Mouse (Mus musculus): ENCODE data around the gene Enpp6. TPM values are rescaled to one million over a fixed set of nuclear protein-coding genes. Genes with fewer than 3 reads are reported as not detected.

The Enpp6 gene
- polyA plus RNA-seq, 1 experiment from 2014 or later, result 0.32 TPM

GRCm38 (mm10) chr8:47058971-47059370, 72.3 kb downstream of the Enpp6 start:
- H3K27me3 ChIP-seq, result no peaks in the 10 kb centered on the region
- ChIA-PET CTCF (no interaction called here), POLR2A (no interaction called here)
- TF ChIP-seq CTCF (IDR thresholded peaks at IDR 0.05), result no peak
- ATAC-seq (no peak), DNase-seq (ENCODE audit: low read depth, low spot score) (no peak)
- in situ Hi-C loops (cut with MboI; ENCODE audit: low pct_unique_long_range_greater_than_20kb), result no loop called here

GRCm38 (mm10) chr8:47061105-47061720, 74.5 kb downstream of the Enpp6 start:
- CTCF ChIA-PET, result no interaction called here
- no peaks in the 10 kb centered on the region for H3K27me3 ChIP-seq
- POLR2A ChIA-PET, result no interaction called here
- DNase-seq (ENCODE audit: low read depth, low spot score), result no peak
- no peak for ATAC-seq
- TF ChIP-seq CTCF (IDR thresholded peaks at IDR 0.05), result no peak
- in situ Hi-C loops (cut with MboI; ENCODE audit: low pct_unique_long_range_greater_than_20kb), result no loop called here

- ChIA-PET CTCF (no interaction called here), POLR2A (no interaction called here)
- in situ Hi-C loops (cut with MboI; ENCODE audit: low pct_unique_long_range_greater_than_20kb), result no loop called here
- H3K27me3 ChIP-seq, result no peaks in the 10 kb centered on the region
- no peak for TF ChIP-seq CTCF (IDR thresholded peaks at IDR 0.05)
- DNase-seq (ENCODE audit: low read depth, low spot score) (no peak), ATAC-seq (no peak)
These were observed 80.4 kb downstream of the Enpp6 start for GRCm38 (mm10) chr8:47067121-47067520.

- POLR2A ChIA-PET, result interaction anchor here (1.4 kb wide), 1 partner anchor 37 kb away, joined by 4 read pairs; no protein-coding TSS in a partner anchor
- DNase-seq (ENCODE audit: low read depth, low spot score), result no peak
- CTCF ChIA-PET, result interaction anchor here (1.1 to 1.3 kb wide), 2 partner anchors 10 to 301 kb away, joined by 4 to 5 read pairs; no protein-coding TSS in a partner anchor
- ATAC-seq, result peak; percentile 90
- H3K27me3 ChIP-seq, result no peaks in the 10 kb centered on the region
- in situ Hi-C loops (cut with MboI; ENCODE audit: low pct_unique_long_range_greater_than_20kb), result no loop called here
- TF ChIP-seq CTCF (IDR thresholded peaks at IDR 0.05), result no peak
These were observed 82.9 kb downstream of the Enpp6 start for GRCm38 (mm10) chr8:47069634-47070033.

- ChIA-PET POLR2A (no interaction called here), CTCF (no interaction called here)
- H3K27me3 ChIP-seq, result no peaks in the 10 kb centered on the region
- ATAC-seq (no peak), DNase-seq (ENCODE audit: low read depth, low spot score) (no peak)
- no peak for TF ChIP-seq CTCF (IDR thresholded peaks at IDR 0.05)
- in situ Hi-C loops (cut with MboI; ENCODE audit: low pct_unique_long_range_greater_than_20kb), result no loop called here
These were observed 85.3 kb downstream of the Enpp6 start for GRCm38 (mm10) chr8:47072001-47072400.

GRCm38 (mm10) chr8:47075941-47076555, 89.4 kb downstream of the Enpp6 start:
- DNase-seq (ENCODE audit: low read depth, low spot score), result no peak
- H3K27me3 ChIP-seq, result no peaks in the 10 kb centered on the region
- in situ Hi-C loops (cut with MboI; ENCODE audit: low pct_unique_long_range_greater_than_20kb), result no loop called here
- ChIA-PET POLR2A (interaction anchor here (0.6 kb wide), 1 partner anchor 15 kb away, joined by 3 read pairs; no protein-coding TSS in a partner anchor), CTCF (interaction anchor here (1.1 kb wide), 1 partner anchor 31 kb away, joined by 3 read pairs; no protein-coding TSS in a partner anchor)
- TF ChIP-seq CTCF (IDR thresholded peaks at IDR 0.05), result no peak
- no peak for ATAC-seq

- in situ Hi-C loops (cut with MboI; ENCODE audit: low pct_unique_long_range_greater_than_20kb), result no loop called here
- CTCF ChIA-PET, result interaction anchor here (1.1 to 2.2 kb wide), 5 partner anchors 11 to 291 kb away, joined by 3 to 5 read pairs (median 4); no protein-coding TSS in a partner anchor
- ATAC-seq, result peak; percentile 55
- POLR2A ChIA-PET, result interaction anchor here (1.3 kb wide), 1 partner anchor 9 kb away, joined by 3 read pairs; no protein-coding TSS in a partner anchor
- no peak for TF ChIP-seq CTCF (IDR thresholded peaks at IDR 0.05)
- DNase-seq (ENCODE audit: low read depth, low spot score), result no peak
- H3K27me3 ChIP-seq, result no peaks in the 10 kb centered on the region
These were observed 93.3 kb downstream of the Enpp6 start for GRCm38 (mm10) chr8:47080037-47080436.

- ATAC-seq (no peak), DNase-seq (ENCODE audit: low read depth, low spot score) (no peak)
- no peak for TF ChIP-seq CTCF (IDR thresholded peaks at IDR 0.05)
These were observed 95.7 kb downstream of the Enpp6 start for GRCm38 (mm10) chr8:47082201-47083027.

GRCm38 (mm10) chr8:47090021-47090420, 103.3 kb downstream of the Enpp6 start:
- no peaks in the 10 kb centered on the region for H3K27me3 ChIP-seq
- no peak for ATAC-seq
- TF ChIP-seq CTCF (IDR thresholded peaks at IDR 0.05), result no peak
- ChIA-PET CTCF (no interaction called here), POLR2A (interaction anchor here (1.3 kb wide), 1 partner anchor 10 kb away, joined by 3 read pairs; no protein-coding TSS in a partner anchor)
- DNase-seq (ENCODE audit: low read depth, low spot score), result no peak
- in situ Hi-C loops (cut with MboI; ENCODE audit: low pct_unique_long_range_greater_than_20kb), result no loop called here

More at GRCm38 (mm10) chr8:47082201-47083027, 95.7 kb downstream of the Enpp6 start:
- in situ Hi-C loops (cut with MboI; ENCODE audit: low pct_unique_long_range_greater_than_20kb), result no loop called here
- ChIA-PET POLR2A (no interaction called here), CTCF (interaction anchor here (1.1 to 1.3 kb wide), 4 partner anchors 9 to 288 kb away, joined by 3 to 4 read pairs (median 3); no protein-coding TSS in a partner anchor)
- no peaks in the 10 kb centered on the region for H3K27me3 ChIP-seq

- no peak for DNase-seq (ENCODE audit: low read depth, low spot score)
- TF ChIP-seq CTCF (IDR thresholded peaks at IDR 0.05), result no peak
- peaks cover 9% of the 10 kb centered on the region for H3K27me3 ChIP-seq
- POLR2A ChIA-PET, result no interaction called here
- in situ Hi-C loops (cut with MboI; ENCODE audit: low pct_unique_long_range_greater_than_20kb), result no loop called here
- ATAC-seq, result no peak
- CTCF ChIA-PET, result no interaction called here
These were observed 118.9 kb downstream of the Enpp6 start for GRCm38 (mm10) chr8:47105617-47106016.

Data from Patski (cell line).